Comparison of ENCODE assay signal across 15 mouse cellular contexts in genomic region chr16:95778845-95779722, GRCm38 (mm10).
DNase-seq lines count a peak whose midpoint lies in the region; ATAC-seq lines count a peak whose summit lies in the region.
"Had no signal": no experiment of that assay in that cellular context is flagged by ENCODE, and none has a peak within 500 bp of the region (broad histone marks: within the 10 kb centered on the region; RNA-seq: fewer than 3 reads in every experiment).

No protein-coding gene starts in this region.

- H3K4me1 ChIP-seq in limb, embryonic 15.5 days: peaks cover 11% of the 10 kb centered on the region
- peaks cover 13% of the 10 kb centered on the region; the same call in 1 of the 2 replicates for H3K4me1 ChIP-seq in limb, embryonic 10.5 days
- H3K4me1 ChIP-seq in intestine, embryonic 15.5 days (replicated peaks): 0 out of 2 replicates have a peak, but pooled peaks cover 6% of the 10 kb centered on the region
- H3K4me1 ChIP-seq: hindbrain, embryonic 15.5 days had no signal

- H3K27ac ChIP-seq in limb, embryonic 15.5 days: peak overlapping the region; percentile 57
- H3K27ac ChIP-seq in limb, embryonic 10.5 days: no peak overlapping the region
- no peak overlapping the region for H3K27ac ChIP-seq in intestine, embryonic 15.5 days
- H3K27ac ChIP-seq: embryonic facial prominence, embryonic 12.5 days; hindbrain, embryonic 15.5 days had no signal

- H3K4me3 ChIP-seq in limb, embryonic 15.5 days: no peak overlapping the region
- no peak overlapping the region for H3K4me3 ChIP-seq in limb, embryonic 10.5 days
- no peak overlapping the region for H3K4me3 ChIP-seq in intestine, embryonic 15.5 days (replicated peaks)
- H3K4me3 ChIP-seq: embryonic facial prominence, embryonic 12.5 days; hindbrain, embryonic 15.5 days; megakaryocyte, embryonic 14.5 days had no signal

- DNase-seq in limb, embryonic 10.5 days (ENCODE audit: low spot score): no peak
- peak; percentile 50 to 55 for DNase-seq in thymus, postnatal 10 days (ENCODE audit: low spot score in 2 of 2)
- DNase-seq in Muller cell, postnatal 12 days (ENCODE audit: inconsistent ontology term): no peak
- DNase-seq in kidney, adult 8-10 months: no peak
- DNase-seq: cerebellum, postnatal 36 days; heart, postnatal 10 days had no signal

- ATAC-seq in limb, embryonic 15.5 days (ENCODE audit: insufficient number of reproducible peaks, low FRiP score, low TSS enrichment, low read depth): no peak
- peak; percentile 61 for ATAC-seq in CD4-positive, CD25-positive, alpha-beta regulatory T cell, adult 4 months
- ATAC-seq in intestine, embryonic 15.5 days: peak; percentile 51; the same call in 1 of the 2 replicates
- ATAC-seq in monocyte, adult 5-6 weeks (replicated peaks; ENCODE audit: insufficient number of reproducible peaks, low FRiP score, low TSS enrichment, poor library complexity, severe bottlenecking): no peak

- H3K4me2 ChIP-seq in limb, embryonic 15.5 days: no peak overlapping the region
- no peak overlapping the region for H3K4me2 ChIP-seq in intestine, embryonic 15.5 days (replicated peaks)
- H3K4me2 ChIP-seq: embryonic facial prominence, embryonic 12.5 days; hindbrain, embryonic 15.5 days; liver, embryonic 11.5 days had no signal

- 73% methylated on average over 6 of the region's 6 CpGs for WGBS in limb, embryonic 15.5 days
- 90% methylated on average over 6 of the region's 6 CpGs for WGBS in limb, embryonic 10.5 days
- WGBS in intestine, embryonic 15.5 days: 74% methylated on average over 6 of the region's 6 CpGs

- no peaks in the 10 kb centered on the region for H3K9me3 ChIP-seq in limb, embryonic 15.5 days
- no peaks in the 10 kb centered on the region for H3K9me3 ChIP-seq in limb, embryonic 10.5 days (replicated peaks)
- no peaks in the 10 kb centered on the region for H3K9me3 ChIP-seq in intestine, embryonic 15.5 days
- H3K9me3 ChIP-seq: embryonic facial prominence, embryonic 12.5 days; hindbrain, embryonic 15.5 days had no signal

- no peaks in the 10 kb centered on the region for H3K36me3 ChIP-seq in limb, embryonic 15.5 days
- H3K36me3 ChIP-seq in limb, embryonic 10.5 days: no peaks in the 10 kb centered on the region
- H3K36me3 ChIP-seq in intestine, embryonic 15.5 days: no peaks in the 10 kb centered on the region
- H3K36me3 ChIP-seq: embryonic facial prominence, embryonic 12.5 days; hindbrain, embryonic 15.5 days had no signal

- H3K27me3 ChIP-seq in limb, embryonic 15.5 days: no peaks in the 10 kb centered on the region
- H3K27me3 ChIP-seq in limb, embryonic 10.5 days (ENCODE audit: low read depth, poor library complexity, severe bottlenecking): no peaks in the 10 kb centered on the region
- H3K27me3 ChIP-seq in intestine, embryonic 15.5 days (replicated peaks): no peaks in the 10 kb centered on the region
- H3K27me3 ChIP-seq: embryonic facial prominence, embryonic 12.5 days; hindbrain, embryonic 15.5 days; Patski had no signal

- no peak overlapping the region for H3K9ac ChIP-seq in limb, embryonic 15.5 days
- H3K9ac ChIP-seq in intestine, embryonic 15.5 days: no peak overlapping the region
- H3K9ac ChIP-seq: embryonic facial prominence, embryonic 12.5 days; hindbrain, embryonic 15.5 days had no signal

Comparison
In these comparisons a context has a peak if more than half of its experiments do, and no peak if none do; other contexts are left out.
1. ATAC-seq: peak in CD4-positive, CD25-positive, alpha-beta regulatory T cell, adult 4 months (single experiment) and intestine, embryonic 15.5 days (single experiment); none in limb, embryonic 15.5 days (single experiment) and monocyte, adult 5-6 weeks (single experiment).
2. DNase-seq: peak in thymus, postnatal 10 days (2 of 2); none in limb, embryonic 10.5 days (single experiment), Muller cell, postnatal 12 days (single experiment) and kidney, adult 8-10 months (0 of 2).